Mouse (Mus musculus) embryonic fibroblast, embryonic 13.5 days (primary cell): ENCODE measurements at regions not wholly inside any gene's neighbourhood (a gene's known extent, or its start where the extent isn't known, plus 50 kb on each side); places are given as distances from the start of the nearest gene placed in this dataset.

Experiments used
- CTCF ChIP-seq: IDR thresholded peaks from 2 replicates; pipeline ENCODE4 v1.5.1; 2011; ENCODE audit warnings: mild to moderate bottlenecking, control low read depth, low read length, moderate library complexity, borderline replicate concordance; ENCODE audit not compliant: insufficient read depth
- POLR2A ChIP-seq: IDR thresholded peaks from 2 replicates; pipeline ENCODE4 v1.6.1; 2011; ENCODE audit warnings: low read depth, mild to moderate bottlenecking, control low read depth, low read length, moderate library complexity

DNA sequence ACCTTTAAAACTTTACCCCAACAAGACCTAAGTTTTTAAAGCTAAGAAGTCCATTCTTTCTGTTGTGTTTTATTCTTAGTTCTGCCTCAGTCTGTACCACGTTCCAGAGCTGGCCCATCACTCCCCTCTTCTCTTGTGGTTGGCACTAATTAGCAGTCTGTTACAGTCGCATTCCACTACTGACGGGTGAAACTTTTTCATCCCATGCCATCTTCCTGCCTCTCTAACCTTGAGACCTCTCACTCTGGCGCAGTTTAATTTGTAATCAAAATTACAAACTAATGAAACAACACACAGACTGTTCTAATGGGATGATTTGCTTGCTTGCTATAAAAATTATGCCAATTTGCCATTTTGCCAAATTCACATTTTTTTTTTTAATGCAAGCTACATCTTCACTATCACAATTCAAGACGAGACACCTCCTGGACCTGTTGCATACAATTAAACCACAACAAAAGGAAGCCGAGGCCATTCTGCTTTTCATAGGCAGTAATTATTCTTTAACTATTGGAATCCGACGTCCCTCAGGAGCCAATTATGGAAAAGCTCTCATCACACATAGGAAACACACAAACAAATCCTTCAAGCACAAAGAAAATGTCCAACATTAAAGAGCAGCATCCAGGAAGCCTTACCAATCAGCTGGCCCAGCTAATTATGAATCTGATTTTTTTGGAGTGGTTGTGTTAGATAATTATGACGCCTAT is 138.1 kb upstream of the Irx5 start:
- no peak for TF ChIP-seq CTCF
- no peak for TF ChIP-seq POLR2A
